Mouse (Mus musculus) CH12.LX (cell line): ENCODE data around the gene Gm2163.
"Not testable (repeated sequence)": the region's sequence is repeated elsewhere in the genome, so short reads cannot be mapped to it uniquely, and the experiment has no call there.

Experiments used
- EP300 ChIP-seq: IDR thresholded peaks from 2 replicates; pipeline ENCODE4 v1.6.1; 2011; ENCODE audit warnings: low read length, improper control_type of control experiment
- MAX ChIP-seq: IDR thresholded peaks from 2 replicates; pipeline ENCODE4 v1.6.1; 2011; ENCODE audit warnings: low read length, improper control_type of control experiment
- NELFE ChIP-seq: IDR thresholded peaks from 2 replicates; pipeline ENCODE4 v1.6.1; 2011; ENCODE audit warnings: low read depth, low read length, improper control_type of control experiment
- NRF1 ChIP-seq: IDR thresholded peaks from 2 replicates; pipeline ENCODE4 v1.6.1; 2014; ENCODE audit warnings: low read depth, mild to moderate bottlenecking, inconsistent platforms, low read length, improper control_type of control experiment, moderate library complexity
- POLR2A ChIP-seq: IDR thresholded peaks from 2 replicates; pipeline ENCODE4 v1.6.1; 2011; ENCODE audit warnings: low read depth, mild to moderate bottlenecking, improper control_type of control experiment, low read length
- TCF12 ChIP-seq: IDR thresholded peaks from 2 replicates; pipeline ENCODE4 v1.6.1; 2014; ENCODE audit warnings: low read depth, mild to moderate bottlenecking, inconsistent platforms, low read length, improper control_type of control experiment
- UBTF ChIP-seq: IDR thresholded peaks from 2 replicates; pipeline ENCODE4 v1.6.1; 2012; ENCODE audit warnings: low read depth, mild to moderate bottlenecking, inconsistent platforms, low read length, improper control_type of control experiment, moderate library complexity
- ZKSCAN1 ChIP-seq: IDR thresholded peaks from 2 replicates; pipeline ENCODE4 v1.6.1; 2012; ENCODE audit warnings: low read depth, inconsistent platforms, low read length, improper control_type of control experiment, borderline replicate concordance

- not testable (repeated sequence) for TF ChIP-seq NRF1, MAX, UBTF, TCF12, POLR2A, EP300, ZKSCAN1, NELFE
These were observed 61.5 kb downstream of the Gm2163 start, which contains the start of gene Fam205a2 for GRCm38 (mm10) chr4:42528075-42528474.
